Mouse (Mus musculus) T-cell, adult 2 months (primary cell): ENCODE results near the gene Osbpl2.

Experiments
- DNase-seq: peaks from one replicate; pipeline ENCODE4 v3.0.0; 2022; ENCODE audit warnings: low spot score

Osbpl2 gene

DNA sequence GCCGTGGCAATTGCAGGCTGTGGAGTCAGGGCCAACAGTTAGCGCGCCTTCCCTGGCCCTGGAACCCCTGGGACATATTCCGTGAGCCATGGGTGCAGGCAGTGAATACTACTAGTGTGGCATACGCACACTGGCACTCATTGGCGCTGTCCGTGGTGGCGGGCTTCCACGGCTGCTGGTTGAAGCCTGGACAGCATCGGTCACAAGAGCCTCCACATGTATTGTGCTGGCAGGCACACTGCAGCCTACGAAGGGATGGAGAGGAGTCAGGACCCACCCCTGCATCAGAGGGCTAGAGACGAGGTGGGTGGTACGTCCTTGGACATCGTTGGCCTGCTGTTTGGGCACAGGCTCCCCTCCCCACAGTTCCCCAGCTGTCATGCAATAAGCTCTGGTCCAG, 83.2 kb downstream of the Osbpl2 start:
- no peak for DNase-seq

GRCm38 (mm10) chr2:180202805-180203204, 83.7 kb downstream of the Osbpl2 start:
- DNase-seq = no peak

DNA sequence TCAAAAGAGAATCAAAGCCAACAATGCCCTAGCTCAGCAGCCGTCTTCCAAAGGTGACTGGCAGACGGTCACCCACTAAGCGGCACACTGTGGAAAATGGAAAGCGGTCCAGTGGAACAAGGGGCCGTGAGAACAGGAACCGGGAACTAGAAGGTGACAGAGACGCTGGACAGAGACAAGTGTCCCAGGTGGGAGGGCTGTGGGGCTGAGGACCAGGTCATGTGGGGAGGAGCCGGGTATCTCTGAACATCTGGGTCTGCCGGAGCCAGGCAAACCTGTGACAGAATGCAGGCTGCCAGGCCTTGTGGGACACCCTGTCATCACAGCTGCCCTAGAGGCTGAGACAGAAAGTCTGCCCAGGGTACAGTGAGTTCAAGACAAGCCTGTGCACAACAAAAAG, 85.4 kb downstream of the Osbpl2 start:
- no peak for DNase-seq

- no peak for DNase-seq
Observed at GRCm38 (mm10) chr2:180205083-180205955, 86.2 kb downstream of the Osbpl2 start.

DNA sequence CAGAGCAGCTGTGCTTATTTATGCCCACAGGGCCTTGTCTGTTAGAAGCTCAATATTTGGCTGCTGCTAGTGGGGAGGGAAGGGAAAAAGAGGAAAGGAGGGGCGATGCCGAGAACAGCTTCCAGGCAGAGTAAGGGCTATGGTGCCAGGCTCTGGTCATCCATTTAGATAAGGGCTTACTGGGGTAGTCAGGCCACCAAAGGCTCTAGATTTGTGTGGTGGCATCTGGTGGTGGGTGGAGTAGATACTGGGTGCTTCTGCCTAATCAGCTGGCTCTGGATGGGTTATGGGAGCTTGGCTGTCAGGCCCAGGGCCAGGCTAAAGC, 86.8 kb downstream of the Osbpl2 start:
- DNase-seq = no peak

GRCm38 (mm10) chr2:180207840-180208239, 88.7 kb downstream of the Osbpl2 start:
- no peak for DNase-seq

- no peak for DNase-seq
Observed at GRCm38 (mm10) chr2:180208976-180209375, 89.9 kb downstream of the Osbpl2 start.

- no peak for DNase-seq
Observed at GRCm38 (mm10) chr2:180212255-180212654, 93.1 kb downstream of the Osbpl2 start.
